ENCODE assay signal across 8 mouse cellular contexts in the genomic region with DNA sequence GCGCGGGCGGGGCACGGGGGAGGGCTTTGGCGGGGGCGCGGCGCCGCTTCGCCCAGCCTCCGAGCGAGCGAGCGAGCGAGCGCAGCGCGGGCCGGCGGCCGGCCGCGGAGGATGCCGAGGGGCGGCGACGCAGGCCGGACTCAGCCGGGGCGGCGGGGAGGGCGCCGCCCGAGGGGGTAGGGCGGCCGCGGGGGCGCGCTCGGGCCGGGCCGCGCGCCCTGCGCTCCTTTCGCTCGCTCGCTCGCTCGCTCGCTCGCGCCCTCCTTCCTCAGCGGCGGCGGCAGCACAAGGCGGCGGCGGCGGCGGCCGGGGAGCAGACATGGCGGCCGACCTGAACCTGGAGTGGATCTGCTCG. TPM values are rescaled to one million over a fixed set of nuclear protein-coding genes. Genes with fewer than 3 reads are reported as not detected.
A peak's percentile ranks its signal among the peaks of the same experiment; 100 is the strongest.
DNase-seq lines count a peak whose midpoint lies in the region; ATAC-seq and TF ChIP-seq lines count a peak whose summit lies in the region.

A gene (plus strand): TSS at position 209 of the 355 bp plus-strand sequence.

- TF ChIP-seq POLR2A in embryonic fibroblast, embryonic 13.5 days (IDR thresholded peaks at IDR 0.05; ENCODE audit: low read depth, low read length), result peak; percentile 51; the same call in 1 of the 2 replicates
- TF ChIP-seq POLR2A in olfactory bulb, adult 2 months (IDR thresholded peaks at IDR 0.05; ENCODE audit: insufficient read depth, low read depth, low read length), result peak; percentile 19; the same call in 1 of the 2 replicates

- peak within 1 kb of the TSS; percentile 85 for H3K4me3 ChIP-seq in embryonic fibroblast, embryonic 13.5 days (ENCODE audit: insufficient read depth, low read length)
- peak within 1 kb of the TSS; percentile 88 for H3K4me3 ChIP-seq in lung, embryonic 14.5 days (ENCODE audit: low read depth, low read length)
- peak within 1 kb of the TSS; percentile 99 for H3K4me3 ChIP-seq in olfactory bulb, adult 2 months (ENCODE audit: insufficient read depth, low read depth, low read length)

- peak; percentile 35 to 39 for DNase-seq in CD8-positive naive resting alpha-beta T cell, adult 2 months (ENCODE audit: low read depth in 2 of 2, low spot score in 2 of 2)
- peak; percentile 80 for DNase-seq in adrenal gland, postnatal 10 days
- peak in 1 of 2 experiments; percentile 73 for DNase-seq in heart, postnatal 10 days
- no peak for DNase-seq in large intestine, adult 2 months (ENCODE audit: low read depth, low spot score)
- peak; percentile 90 for DNase-seq in lung, embryonic 14.5 days
- DNase-seq in thymus, postnatal 4 days, result peak; percentile 83

- ATAC-seq in lung, embryonic 14.5 days (ENCODE audit: insufficient read depth), result peak; percentile 91

- no peaks in the 10 kb centered on the region for H3K27me3 ChIP-seq in lung, embryonic 14.5 days (ENCODE audit: insufficient read depth, low read length)

- intact Hi-C loops in heart, postnatal 10 days (cut with DNase I), result loop anchor here (5.0 kb wide), 1 partner anchor 547 kb away; no protein-coding TSS in a partner anchor

- peak within 1 kb of the TSS; percentile 79 for H3K27ac ChIP-seq in embryonic fibroblast, embryonic 13.5 days (ENCODE audit: insufficient read depth, low read length)
- H3K27ac ChIP-seq in lung, embryonic 14.5 days (ENCODE audit: low read depth), result peak within 1 kb of the TSS; percentile 93
- H3K27ac ChIP-seq in olfactory bulb, adult 2 months (ENCODE audit: insufficient read depth, low read depth, low read length), result peak within 1 kb of the TSS; percentile 91

- whole genome bisulfite sequencing in large intestine, adult 2 months, result 1% methylated on average over 45 of the region's 65 CpGs
- WGBS in lung, embryonic 14.5 days, result under 1% methylated on average over 42 of the region's 65 CpGs
- 18% methylated on average over 56 of the region's 65 CpGs for WGBS in olfactory bulb, adult 2 months

- H3K9me3 ChIP-seq in lung, embryonic 14.5 days (ENCODE audit: low read depth, low read length), result no peaks in the 10 kb centered on the region

- peak within 1 kb of the TSS; percentile 90 for H3K9ac ChIP-seq in lung, embryonic 14.5 days

- peak within 1 kb of the TSS; percentile 80 for H3K4me2 ChIP-seq in lung, embryonic 14.5 days

- H3K36me3 ChIP-seq in lung, embryonic 14.5 days (ENCODE audit: insufficient read depth), result peaks cover 19% of the 10 kb centered on the region

- TF ChIP-seq CTCF in embryonic fibroblast, embryonic 13.5 days (IDR thresholded peaks at IDR 0.05; ENCODE audit: borderline replicate concordance, insufficient read depth, low read length), result no peak
- no peak for TF ChIP-seq CTCF in lung, embryonic 14.5 days (IDR thresholded peaks at IDR 0.05; ENCODE audit: low read depth)
- no peak for TF ChIP-seq CTCF in olfactory bulb, adult 2 months (IDR thresholded peaks at IDR 0.05; ENCODE audit: insufficient read depth, low read depth, low read length)

- peaks cover 6% of the 10 kb centered on the region for H3K4me1 ChIP-seq in embryonic fibroblast, embryonic 13.5 days (ENCODE audit: control insufficient read depth, insufficient read depth, low read length)
- H3K4me1 ChIP-seq in lung, embryonic 14.5 days (ENCODE audit: insufficient read depth), result no peaks in the 10 kb centered on the region
- H3K4me1 ChIP-seq in olfactory bulb, adult 2 months (ENCODE audit: control insufficient read depth, insufficient read depth, low read length), result peaks cover 8% of the 10 kb centered on the region

RNA-seq across cellular contexts. Expression of the gene that starts here (rescaled TPM):
- 10 to 100 TPM; 29.6 to 37.9 TPM for total RNA-seq in adrenal gland, postnatal 10 days (2021)
- polyA plus RNA-seq in embryonic fibroblast, embryonic 13.5 days (2011; ENCODE audit: insufficient read length, low read depth, missing spikeins), result 53.1 and 55.7 TPM in 2 replicates
- 10 to 100 TPM; 38.3 to 39.2 TPM for total RNA-seq in heart, postnatal 10 days (2021)
- polyA plus RNA-seq in large intestine, adult 2 months (2012; rRNA removed), result 24.1 and 31.1 TPM in 2 replicates
- 45.1 and 54.3 TPM in 2 replicates for polyA plus RNA-seq in lung, embryonic 14.5 days (2014; fragmentation: Nextera tagmentation; extraction: Ambion mirVana)
- polyA plus RNA-seq in olfactory bulb, adult 2 months (2012; ENCODE audit: insufficient read depth, insufficient read length, low replicate concordance, missing spikeins), result not detected in 2 replicates
